Mouse (Mus musculus) right cerebral cortex, postnatal 14 days (tissue): ENCODE measurements around the gene Ptges3l.
A peak's percentile ranks its signal among the peaks of the same experiment; 100 is the strongest.
"Not testable (repeated sequence)": the region's sequence is repeated elsewhere in the genome, so short reads cannot be mapped to it uniquely, and the experiment has no call there.

Experiments
- DNase-seq: peaks from one replicate; pipeline ENCODE4 v3.0.0; 2022

Ptges3l gene

GRCm38 (mm10) chr11:101418991-101419390, 6.1 kb downstream of the Ptges3l start:
- no peak for DNase-seq

DNA sequence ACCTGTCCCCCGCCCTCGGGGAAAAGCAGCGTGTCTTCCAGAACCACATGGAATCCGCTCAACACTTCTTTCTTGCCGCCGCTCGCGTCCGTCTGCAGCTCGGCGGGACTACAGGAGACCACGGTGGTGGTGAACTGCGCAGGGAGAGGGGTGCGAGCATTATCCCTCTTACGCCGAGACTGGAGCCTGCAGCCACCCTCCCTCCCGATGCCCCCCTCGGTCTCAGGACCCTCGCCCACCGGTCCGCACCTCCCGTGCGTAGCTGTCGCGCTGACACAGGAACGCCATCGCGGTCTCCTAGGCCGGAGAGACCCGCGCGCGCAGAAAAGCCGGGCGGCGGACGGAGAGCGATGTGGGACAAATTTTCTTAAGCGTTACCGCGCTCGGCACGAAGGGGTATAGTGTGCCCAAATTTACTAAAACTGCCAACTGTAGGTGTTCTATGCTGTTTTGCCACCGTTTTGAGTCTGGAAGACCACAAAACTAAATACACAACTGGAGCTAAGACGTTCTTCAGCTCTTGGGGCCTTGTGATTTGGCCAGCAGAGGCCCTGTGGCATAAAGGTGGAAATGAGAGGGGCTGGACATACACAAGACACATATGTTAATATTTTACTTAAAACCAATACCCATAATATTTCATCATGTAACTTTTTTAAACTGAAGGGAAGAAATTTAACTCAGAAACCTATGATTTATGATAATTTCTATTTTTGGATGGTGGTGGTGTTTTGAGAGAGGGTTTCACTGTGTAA, 7.9 kb downstream of the Ptges3l start, which contains the start of gene Aarsd1:
Gene Aarsd1, minus strand, starts transcription at position 515 of the 755 bp plus-strand sequence.
- peak; percentile 92 for DNase-seq

DNA sequence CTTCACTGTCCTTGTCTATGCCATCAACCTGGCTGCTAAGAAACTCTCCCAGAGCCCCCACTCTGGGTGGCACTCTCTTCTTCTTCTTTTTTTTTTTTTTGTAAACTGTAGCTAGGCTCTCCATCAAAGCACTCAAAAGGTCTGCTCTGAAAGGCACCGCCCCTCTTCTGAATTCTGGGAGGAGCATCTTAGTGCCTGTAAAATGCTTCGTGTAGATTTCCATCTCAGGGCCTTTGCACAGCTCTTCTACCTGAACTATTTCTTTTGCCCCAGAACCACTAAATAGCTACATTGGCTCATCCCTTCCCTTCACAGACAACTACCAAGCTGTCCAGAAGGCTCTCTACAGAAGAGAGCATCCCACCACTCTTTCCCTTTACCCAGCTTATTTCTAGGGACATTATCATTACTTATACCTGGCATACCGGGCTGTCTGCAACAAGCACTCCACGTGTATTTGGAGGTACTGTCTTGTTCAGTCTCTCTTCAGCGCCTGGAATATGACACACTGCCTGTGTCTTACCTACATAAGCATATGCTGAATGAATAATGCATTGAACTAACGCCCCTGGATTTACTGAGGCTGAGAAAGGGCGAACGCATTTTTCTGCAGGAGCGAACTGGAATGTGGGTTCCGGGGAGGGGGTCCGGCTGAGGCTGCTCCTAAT, 8.6 kb downstream of the Ptges3l start:
- no peak for DNase-seq

- no peak for DNase-seq
Observed at GRCm38 (mm10) chr11:101415306-101415705, 9.8 kb downstream of the Ptges3l start.

DNA sequence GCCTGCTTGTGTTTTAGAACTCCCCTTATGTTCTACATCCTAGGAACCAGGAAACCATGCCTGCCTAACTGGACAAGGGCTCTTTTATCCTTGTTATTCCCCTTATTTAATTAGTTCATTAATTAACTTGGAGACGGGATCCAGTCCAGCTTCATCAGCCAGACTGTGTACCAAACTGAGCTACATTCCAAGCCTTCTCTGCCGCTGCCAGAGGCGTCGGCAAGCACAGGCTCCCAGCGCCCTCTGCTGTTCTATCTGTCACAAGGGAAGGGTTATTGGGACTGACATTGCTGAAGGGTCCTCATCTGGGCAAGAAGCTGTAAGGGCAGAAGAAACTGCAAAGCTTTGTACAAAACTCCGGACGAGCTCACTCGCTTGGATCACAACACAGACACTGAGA, 30.0 kb downstream of the Ptges3l start:
- DNase-seq = peak; percentile 79

GRCm38 (mm10) chr11:101381817-101382216, 43.3 kb downstream of the Ptges3l start:
- no peak for DNase-seq

GRCm38 (mm10) chr11:101378926-101379325, 46.2 kb downstream of the Ptges3l start:
- no peak for DNase-seq

DNA sequence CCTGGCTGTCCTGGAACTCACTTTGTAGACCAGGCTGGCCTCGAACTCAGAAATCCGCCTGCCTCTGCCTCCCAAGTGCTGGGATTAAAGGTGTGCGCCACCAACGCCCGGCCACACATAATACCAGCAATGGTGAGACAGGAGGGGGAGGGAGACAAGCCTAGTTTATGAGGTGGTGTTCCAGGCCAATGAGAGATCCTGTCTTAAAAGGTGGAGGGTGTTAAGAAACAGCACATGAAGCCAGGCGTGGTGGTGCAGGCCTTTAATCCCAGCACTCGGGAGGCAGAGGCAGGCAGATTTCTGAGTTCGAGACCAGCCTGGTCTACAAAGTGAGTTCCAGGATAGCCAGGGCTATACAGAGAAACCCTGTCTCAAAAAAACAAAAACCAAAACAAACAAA, 46.9 kb downstream of the Ptges3l start:
- not testable (repeated sequence) for DNase-seq

DNA sequence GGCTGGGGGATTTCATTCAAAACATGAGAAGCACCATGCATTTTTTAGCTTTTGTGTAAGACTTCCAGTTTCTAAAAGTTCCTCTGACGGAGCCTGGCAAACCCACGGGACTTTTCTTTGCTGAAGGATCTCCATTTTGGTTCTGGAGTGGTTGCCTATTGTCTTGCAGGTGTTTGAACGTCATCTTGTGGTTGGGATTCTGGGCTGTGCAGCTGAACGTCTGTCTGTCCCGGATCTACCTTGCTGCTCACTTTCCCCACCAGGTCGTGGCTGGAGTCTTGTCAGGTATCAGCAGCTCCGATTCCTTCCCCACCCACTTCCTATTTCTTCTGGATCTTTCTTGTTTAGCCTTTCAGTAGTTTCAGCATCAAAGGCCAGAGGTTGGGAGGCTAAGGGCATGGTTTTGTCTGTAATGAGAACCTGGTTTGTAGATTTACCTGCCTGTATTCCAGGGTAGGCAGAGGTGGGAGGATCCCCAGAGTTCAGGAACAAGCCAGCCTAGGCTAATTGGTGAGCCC, 50.7 kb downstream of the Ptges3l start:
- no peak for DNase-seq

GRCm38 (mm10) chr11:101370141-101370540, 55.0 kb downstream of the Ptges3l start:
- no peak for DNase-seq
